In genomic region chr5:147429535-147430305, GRCm38 (mm10) we compare ENCODE assay signal across 7 mouse cellular contexts. TPM values are rescaled to one million over a fixed set of nuclear protein-coding genes. Genes with fewer than 3 reads are reported as not detected.
A peak's percentile ranks its signal among the peaks of the same experiment; 100 is the strongest.
DNase-seq lines count a peak whose midpoint lies in the region; ATAC-seq and TF ChIP-seq lines count a peak whose summit lies in the region.

Pan3 (plus strand) TSS chr5:147430161.

- peak within 1 kb of the TSS; percentile 79 for H3K4me3 ChIP-seq in embryonic facial prominence, embryonic 12.5 days
- peak within 1 kb of the TSS; percentile 93 for H3K4me3 ChIP-seq in kidney, adult 2 months (ENCODE audit: insufficient read depth, low read depth, low read length)
- H3K4me3 ChIP-seq in limb, embryonic 12.5 days (replicated peaks) = peak within 1 kb of the TSS; percentile 99
- H3K4me3 ChIP-seq in midbrain, embryonic 15.5 days = peak within 1 kb of the TSS; percentile 90
- peak within 1 kb of the TSS; percentile 63 for H3K4me3 ChIP-seq in spleen, adult 2 months (ENCODE audit: extremely low read depth, insufficient read depth, insufficient read length)

- peak within 1 kb of the TSS; percentile 97 for H3K9ac ChIP-seq in embryonic facial prominence, embryonic 12.5 days
- peak within 1 kb of the TSS; percentile 96 for H3K9ac ChIP-seq in limb, embryonic 12.5 days (replicated peaks)
- peak within 1 kb of the TSS; percentile 95 for H3K9ac ChIP-seq in midbrain, embryonic 15.5 days

- peak within 1 kb of the TSS; percentile 61 for H3K4me2 ChIP-seq in embryonic facial prominence, embryonic 12.5 days (replicated peaks)
- H3K4me2 ChIP-seq in limb, embryonic 12.5 days = peak within 1 kb of the TSS; percentile 81
- peak within 1 kb of the TSS; percentile 77 for H3K4me2 ChIP-seq in midbrain, embryonic 15.5 days

- TF ChIP-seq POLR2A in kidney, adult 2 months (IDR thresholded peaks at IDR 0.05; ENCODE audit: low read depth, low read length) = peak; percentile 70
- TF ChIP-seq POLR2A in spleen, adult 2 months (IDR thresholded peaks at IDR 0.05; ENCODE audit: low read depth, low read length) = peak; percentile 89

- peak within 1 kb of the TSS; percentile 99 for H3K27ac ChIP-seq in embryonic facial prominence, embryonic 12.5 days
- H3K27ac ChIP-seq in kidney, adult 2 months (ENCODE audit: insufficient read depth, low read depth, low read length) = peak within 1 kb of the TSS; percentile 97
- H3K27ac ChIP-seq in limb, embryonic 12.5 days = peak within 1 kb of the TSS; percentile 99
- H3K27ac ChIP-seq in midbrain, embryonic 15.5 days = peak within 1 kb of the TSS; percentile 95
- H3K27ac ChIP-seq in spleen, adult 2 months (ENCODE audit: insufficient read depth, low read length) = peak within 1 kb of the TSS; percentile 99

- no peaks in the 10 kb centered on the region for H3K27me3 ChIP-seq in embryonic facial prominence, embryonic 12.5 days
- H3K27me3 ChIP-seq in kidney, adult 2 months (replicated peaks; ENCODE audit: control insufficient read depth, insufficient read depth, low read length) = no peaks in the 10 kb centered on the region
- H3K27me3 ChIP-seq in limb, embryonic 12.5 days = no peaks in the 10 kb centered on the region
- no peaks in the 10 kb centered on the region for H3K27me3 ChIP-seq in midbrain, embryonic 15.5 days (replicated peaks)
- H3K27me3 ChIP-seq in spleen, adult 2 months (ENCODE audit: control insufficient read depth, insufficient read depth, low read length) = no peaks in the 10 kb centered on the region

- H3K9me3 ChIP-seq in embryonic facial prominence, embryonic 12.5 days = no peaks in the 10 kb centered on the region
- H3K9me3 ChIP-seq in limb, embryonic 12.5 days = no peaks in the 10 kb centered on the region
- no peaks in the 10 kb centered on the region for H3K9me3 ChIP-seq in midbrain, embryonic 15.5 days

- ATAC-seq in embryonic facial prominence, embryonic 12.5 days (ENCODE audit: insufficient number of reproducible peaks, insufficient read depth, low FRiP score, low TSS enrichment) = peak; percentile 84
- peak; percentile 82 for ATAC-seq in limb, embryonic 12.5 days (ENCODE audit: insufficient number of reproducible peaks, insufficient read depth, low FRiP score, low TSS enrichment, low read depth)
- ATAC-seq in midbrain, embryonic 15.5 days (replicated peaks) = peak; percentile 84

- DNase-seq in adrenal gland, postnatal 25 days = peak; percentile 97
- DNase-seq in heart, adult 18-20 months = peak; percentile 97 to 98
- peak; percentile 97 for DNase-seq in kidney, adult 2 months
- DNase-seq in spleen, adult 2 months (ENCODE audit: low read depth in 1 of 2, low spot score in 2 of 2) = peak; percentile 84 to 94

- under 1% methylated on average over 50 of the region's 51 CpGs for WGBS in embryonic facial prominence, embryonic 12.5 days
- WGBS in kidney, adult 2 months = under 1% methylated on average over 50 of the region's 51 CpGs
- WGBS in limb, embryonic 12.5 days = under 1% methylated on average over 50 of the region's 51 CpGs
- WGBS in midbrain, embryonic 15.5 days = under 1% methylated on average over 51 of the region's 51 CpGs
- under 1% methylated on average over 51 of the region's 51 CpGs for WGBS in spleen, adult 2 months

- H3K36me3 ChIP-seq in embryonic facial prominence, embryonic 12.5 days = 0 out of 2 replicates have a peak, but pooled peaks cover 6% of the 10 kb centered on the region
- no peaks in the 10 kb centered on the region for H3K36me3 ChIP-seq in kidney, adult 2 months (ENCODE audit: control insufficient read depth, insufficient read depth, low read length)
- H3K36me3 ChIP-seq in limb, embryonic 12.5 days = peaks cover 6% of the 10 kb centered on the region; the same call in 1 of the 2 replicates
- no peaks in the 10 kb centered on the region for H3K36me3 ChIP-seq in midbrain, embryonic 15.5 days (replicated peaks)
- no peaks in the 10 kb centered on the region for H3K36me3 ChIP-seq in spleen, adult 2 months (ENCODE audit: control insufficient read depth, insufficient read depth, low read length)

- H3K4me1 ChIP-seq in embryonic facial prominence, embryonic 12.5 days = peaks cover 20% of the 10 kb centered on the region
- H3K4me1 ChIP-seq in kidney, adult 2 months (ENCODE audit: control insufficient read depth, insufficient read depth, low read length) = peaks cover 19% of the 10 kb centered on the region
- H3K4me1 ChIP-seq in limb, embryonic 12.5 days (replicated peaks) = peaks cover 20% of the 10 kb centered on the region
- peaks cover 30% of the 10 kb centered on the region for H3K4me1 ChIP-seq in midbrain, embryonic 15.5 days
- peaks cover 16% of the 10 kb centered on the region; the same call in 1 of the 2 replicates for H3K4me1 ChIP-seq in spleen, adult 2 months (ENCODE audit: control insufficient read depth, insufficient read depth, insufficient read length)

- TF ChIP-seq CTCF in kidney, adult 2 months (conservative IDR thresholded peaks at IDR 0.05; ENCODE audit: insufficient read depth, insufficient read length, low read depth, low read length) = no peak
- no peak for TF ChIP-seq CTCF in spleen, adult 2 months (IDR thresholded peaks at IDR 0.05; ENCODE audit: extremely low read depth, insufficient read depth, insufficient read length, insufficient replicate concordance)

RNA-seq across cellular contexts. Expression of gene Pan3, which starts in this region (rescaled TPM):
- total RNA-seq in adrenal gland, postnatal 25 days (2021) = 119 and 122 TPM in 2 replicates
- polyA plus RNA-seq in embryonic facial prominence, embryonic 12.5 days (2016; fragmentation: Nextera tagmentation; extraction: Ambion mirVana) = 62.4 and 67.4 TPM in 2 replicates
- total RNA-seq in heart, adult 18-20 months (2021) = 10 to 100 TPM; 21.1 to 34.4 TPM
- polyA plus RNA-seq in kidney, adult 2 months (2012; rRNA removed) = 37.9 and 47.2 TPM in 2 replicates
- polyA plus RNA-seq in limb, embryonic 12.5 days (2016; fragmentation: Nextera tagmentation; extraction: Ambion mirVana) = 55.5 and 56.7 TPM in 2 replicates
- 59.6 and 66.0 TPM in 2 replicates for polyA plus RNA-seq in midbrain, embryonic 15.5 days (2015; fragmentation: Nextera tagmentation; extraction: Ambion mirVana)
- 31.7 and 37.7 TPM in 2 replicates for polyA plus RNA-seq in spleen, adult 2 months (2012; rRNA removed)

Comparison
In these comparisons a context has a peak if more than half of its experiments do, and no peak if none do; other contexts are left out.
1. Peak in every context shown above with its lines: DNase-seq, ATAC-seq, H3K4me3 ChIP-seq and H3K27ac ChIP-seq.